Mouse (Mus musculus): ENCODE measurements around the gene Hcrtr1.

The Hcrtr1 gene

GRCm38 (mm10) chr4:130139214-130139492 lies at the start of gene Hcrtr1:
Gene Hcrtr1, minus strand, starts transcription at chr4:130139359.
- DNase-seq, result no peak

DNA sequence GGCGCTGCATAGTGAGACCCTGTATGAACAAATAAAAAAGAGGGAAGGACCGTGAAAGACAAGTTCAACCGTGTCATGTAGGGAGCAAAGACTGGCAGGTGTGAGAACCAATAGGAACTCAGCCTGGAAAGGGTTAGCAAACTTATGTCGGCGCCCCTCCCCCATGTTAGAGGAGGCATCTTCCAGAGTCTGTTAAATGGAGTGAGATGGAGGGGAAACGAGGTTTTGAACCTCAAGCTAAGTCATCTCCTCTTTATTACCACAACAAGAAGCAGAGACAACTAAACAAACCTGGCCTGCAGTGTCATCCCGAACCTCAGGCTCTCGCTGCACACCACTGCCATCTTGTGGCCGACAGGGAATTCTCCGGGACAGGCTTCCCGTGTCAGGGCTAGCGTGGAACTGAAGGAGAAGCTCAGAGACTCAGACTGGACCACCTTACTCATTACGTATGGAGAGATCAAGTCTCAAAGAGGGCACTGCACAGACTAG lies 49.7 kb upstream of the Hcrtr1 start:
- DNase-seq, result peak; percentile 86

GRCm38 (mm10) chr4:130186891-130187290 lies 47.7 kb upstream of the Hcrtr1 start:
- no peak for DNase-seq

GRCm38 (mm10) chr4:130186450-130186849 lies 47.3 kb upstream of the Hcrtr1 start:
- no peak for DNase-seq

DNA sequence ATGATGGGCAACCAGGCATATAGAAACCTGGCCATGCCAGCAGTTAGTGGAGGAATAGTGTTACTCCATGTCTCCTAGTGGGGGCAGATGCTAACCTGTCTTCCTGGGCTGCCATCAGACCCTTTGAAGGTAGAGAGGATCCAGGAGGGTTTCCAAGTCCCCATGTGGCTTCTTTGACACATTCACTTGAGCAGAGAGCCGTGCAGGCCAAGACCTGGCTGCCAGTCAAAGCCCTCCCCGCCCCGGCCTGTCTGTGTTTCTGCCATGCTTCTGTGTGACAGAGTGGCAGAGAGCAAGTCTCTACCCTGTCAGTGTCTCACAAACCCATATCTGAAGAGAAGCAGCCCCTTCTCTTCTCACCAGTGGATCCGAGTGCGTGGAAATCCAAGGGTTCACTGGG lies 44.7 kb upstream of the Hcrtr1 start:
- no peak for DNase-seq

DNA sequence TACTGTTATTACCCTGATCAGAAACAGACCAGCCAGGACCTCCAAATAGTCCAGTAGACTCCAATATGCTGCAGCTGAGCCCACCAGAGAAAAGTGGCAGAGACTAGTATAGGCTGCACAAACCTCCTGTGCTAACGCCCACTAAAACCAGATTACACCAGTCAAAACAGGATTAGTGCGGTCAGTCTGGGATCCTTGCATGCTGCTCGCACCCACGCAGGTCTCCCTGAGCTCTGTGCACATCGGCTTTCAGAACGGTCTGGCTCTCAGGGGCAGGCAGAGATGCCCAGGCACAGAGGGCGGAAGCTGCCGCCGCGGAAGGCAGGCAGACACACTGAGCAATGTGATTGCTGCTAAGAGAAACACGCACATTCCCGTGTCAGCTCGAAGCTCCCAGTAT lies 43.9 kb upstream of the Hcrtr1 start:
- DNase-seq, result no peak

- no peak for DNase-seq
Observed at GRCm38 (mm10) chr4:130181886-130182285, 42.7 kb upstream of the Hcrtr1 start.

DNA sequence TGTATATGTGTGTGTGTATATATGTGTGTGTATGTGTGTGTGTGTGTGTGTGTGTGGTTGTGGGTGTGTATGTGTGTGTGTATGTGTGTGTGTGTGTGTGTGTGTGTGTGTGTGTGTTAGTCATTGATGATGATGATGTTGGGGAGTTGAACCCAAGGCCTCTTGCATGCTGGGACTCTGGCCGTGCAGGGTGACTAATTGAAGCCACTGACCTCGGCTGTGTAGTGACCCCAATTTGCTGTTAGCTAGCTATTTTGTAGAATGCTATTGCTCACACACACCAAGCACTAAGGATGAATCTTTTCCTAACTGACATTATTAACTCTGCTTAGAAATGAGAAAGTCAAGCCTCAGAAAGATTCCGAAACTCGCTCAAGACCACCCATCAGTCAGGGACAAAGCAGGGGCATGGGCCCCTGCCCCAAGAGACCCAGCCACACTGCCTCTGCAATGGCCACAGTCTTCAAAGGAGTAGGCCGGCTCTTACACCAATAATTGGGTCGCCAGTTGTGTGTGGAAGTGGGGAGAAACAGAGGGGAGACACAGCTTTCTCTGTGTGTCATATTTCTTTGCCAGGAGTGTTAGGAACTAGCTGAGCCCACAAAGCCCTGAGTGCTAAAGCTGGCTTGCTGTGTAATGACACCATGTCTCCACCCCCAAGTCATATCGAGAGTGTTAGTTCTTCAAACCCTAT lies 41.9 kb upstream of the Hcrtr1 start:
- DNase-seq, result no peak

- DNase-seq, result no peak
Observed at GRCm38 (mm10) chr4:130179876-130180275, 40.7 kb upstream of the Hcrtr1 start.

- no peak for DNase-seq
Observed at GRCm38 (mm10) chr4:130177536-130177935, 38.4 kb upstream of the Hcrtr1 start.

DNA sequence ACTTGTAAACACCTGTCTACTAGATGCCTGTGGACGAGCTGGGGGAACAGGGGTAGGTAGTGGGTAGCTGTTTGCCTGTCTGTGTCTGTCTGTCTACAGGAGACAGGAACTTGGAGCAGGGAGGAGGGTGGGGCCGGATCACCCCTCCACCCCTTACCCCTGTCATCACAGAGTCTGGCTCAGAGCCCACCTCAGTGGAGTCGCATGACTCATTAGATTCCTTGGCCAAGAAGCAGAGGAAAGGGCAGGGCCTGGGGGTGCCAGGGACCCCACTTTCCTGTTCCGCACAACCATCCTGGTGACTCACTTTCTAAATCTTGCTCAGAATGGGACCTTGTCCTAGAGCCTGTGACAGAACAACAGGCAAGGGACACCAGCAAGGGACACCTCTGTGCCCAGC lies 37.9 kb upstream of the Hcrtr1 start:
- DNase-seq, result no peak

DNA sequence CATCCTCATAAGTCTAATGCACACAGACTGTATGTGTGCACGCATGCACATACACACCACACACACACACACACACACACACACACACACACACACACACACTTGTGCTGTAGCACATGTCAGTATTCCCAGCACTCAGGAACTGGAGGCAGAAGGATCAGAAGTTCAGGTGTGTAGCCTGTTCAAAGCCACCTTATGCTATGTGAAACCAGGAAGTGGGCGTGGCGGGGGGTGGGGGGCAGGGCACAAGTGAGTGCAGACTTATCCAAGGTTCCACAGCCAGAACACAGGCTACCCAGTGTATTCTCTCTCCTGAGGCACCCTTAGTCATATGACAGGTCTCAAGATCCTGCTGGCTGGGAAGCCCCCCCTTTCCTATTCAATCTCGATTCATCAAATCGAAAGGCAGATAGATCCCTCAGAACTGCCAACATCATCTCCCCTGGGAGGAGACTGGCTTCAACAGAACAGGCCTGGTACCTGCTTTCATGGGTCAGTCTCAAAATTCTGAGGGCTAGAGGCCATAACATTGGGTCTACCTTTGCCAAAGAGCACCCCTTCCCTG lies 37.1 kb upstream of the Hcrtr1 start:
- DNase-seq, result no peak

DNA sequence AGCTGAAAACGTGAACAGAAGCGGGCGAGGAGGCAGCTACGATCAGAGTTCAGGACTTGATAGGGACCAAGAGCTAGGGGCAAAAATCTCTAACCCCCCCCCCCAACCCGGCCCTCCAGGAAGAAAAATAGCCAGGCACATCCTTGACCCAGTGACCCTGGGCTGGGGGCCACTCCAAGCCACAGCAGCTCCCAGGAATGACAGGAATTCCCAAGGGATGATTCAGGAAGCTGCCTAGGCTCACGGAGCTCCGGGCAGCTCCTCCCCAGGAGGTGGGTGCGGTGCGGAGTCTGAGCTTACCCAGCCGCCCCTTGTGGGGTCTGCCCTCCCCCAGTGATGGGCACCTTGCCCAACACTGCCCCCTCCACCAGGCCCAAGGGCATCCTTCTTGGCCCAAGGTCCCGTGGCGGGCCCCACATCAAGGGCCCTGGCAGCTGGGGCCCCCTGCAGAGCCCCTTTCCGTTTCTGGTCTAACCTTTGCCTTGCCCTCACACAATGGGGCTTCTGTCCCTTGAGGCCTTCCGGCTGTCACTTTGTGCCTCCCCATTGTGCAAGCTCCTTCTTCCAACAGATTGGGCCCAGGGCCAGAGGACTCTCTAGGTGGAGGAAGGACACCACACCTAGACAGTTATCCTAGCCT lies 36.0 kb upstream of the Hcrtr1 start, which contains the start of gene Tinagl1:
Gene Tinagl1 (minus strand): TSS at position 51 of the 640 bp plus-strand sequence.
- no peak for DNase-seq

- peak; percentile 31 for DNase-seq
Observed at GRCm38 (mm10) chr4:130174335-130175031, 35.3 kb upstream of the Hcrtr1 start.

GRCm38 (mm10) chr4:130173911-130174311 lies 34.8 kb upstream of the Hcrtr1 start:
- no peak for DNase-seq

- DNase-seq, result no peak
Observed at GRCm38 (mm10) chr4:130173060-130173822, 34.1 kb upstream of the Hcrtr1 start.

DNA sequence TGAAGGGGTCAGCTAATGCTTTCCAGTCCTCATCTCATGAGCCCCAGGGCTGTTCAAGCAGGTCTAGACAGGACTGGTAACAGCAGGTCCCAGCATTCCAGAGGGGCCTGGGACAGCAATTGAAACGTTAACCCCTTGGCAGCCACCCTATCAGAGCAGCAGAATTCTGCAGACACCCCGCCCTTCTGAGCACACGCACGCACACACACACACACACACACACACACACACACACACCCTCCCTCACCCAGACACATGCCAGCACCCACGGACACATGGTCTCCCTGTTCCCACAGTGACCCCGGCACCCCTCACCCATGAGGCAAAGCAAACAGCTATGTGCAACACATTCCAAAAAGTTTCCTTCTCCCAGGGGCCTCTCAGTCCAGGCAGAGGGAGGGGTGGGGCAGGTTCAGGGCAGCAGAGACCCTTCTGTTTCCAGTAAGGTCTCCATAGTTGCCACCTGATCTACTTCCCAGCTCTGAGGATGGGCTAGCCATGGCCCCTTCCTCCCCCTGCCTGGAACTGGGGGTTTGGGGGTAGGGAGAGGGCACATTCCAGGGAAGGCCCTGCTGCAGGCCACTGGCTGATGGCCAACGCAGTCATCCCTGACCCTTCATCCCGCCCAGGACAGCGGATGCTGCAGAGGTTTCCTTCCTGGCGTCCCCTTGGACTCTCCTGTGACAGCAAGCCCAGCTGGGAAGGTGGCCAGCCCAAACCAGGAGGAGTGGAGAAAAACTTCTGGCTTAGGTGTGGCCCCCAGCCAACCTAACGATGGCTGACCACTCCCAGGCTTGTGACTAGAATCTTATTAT lies 33.0 kb upstream of the Hcrtr1 start:
- DNase-seq, result no peak

GRCm38 (mm10) chr4:130170362-130170761 lies 31.2 kb upstream of the Hcrtr1 start:
- DNase-seq, result no peak

GRCm38 (mm10) chr4:130169411-130169971 lies 30.3 kb upstream of the Hcrtr1 start:
- no peak for DNase-seq

DNA sequence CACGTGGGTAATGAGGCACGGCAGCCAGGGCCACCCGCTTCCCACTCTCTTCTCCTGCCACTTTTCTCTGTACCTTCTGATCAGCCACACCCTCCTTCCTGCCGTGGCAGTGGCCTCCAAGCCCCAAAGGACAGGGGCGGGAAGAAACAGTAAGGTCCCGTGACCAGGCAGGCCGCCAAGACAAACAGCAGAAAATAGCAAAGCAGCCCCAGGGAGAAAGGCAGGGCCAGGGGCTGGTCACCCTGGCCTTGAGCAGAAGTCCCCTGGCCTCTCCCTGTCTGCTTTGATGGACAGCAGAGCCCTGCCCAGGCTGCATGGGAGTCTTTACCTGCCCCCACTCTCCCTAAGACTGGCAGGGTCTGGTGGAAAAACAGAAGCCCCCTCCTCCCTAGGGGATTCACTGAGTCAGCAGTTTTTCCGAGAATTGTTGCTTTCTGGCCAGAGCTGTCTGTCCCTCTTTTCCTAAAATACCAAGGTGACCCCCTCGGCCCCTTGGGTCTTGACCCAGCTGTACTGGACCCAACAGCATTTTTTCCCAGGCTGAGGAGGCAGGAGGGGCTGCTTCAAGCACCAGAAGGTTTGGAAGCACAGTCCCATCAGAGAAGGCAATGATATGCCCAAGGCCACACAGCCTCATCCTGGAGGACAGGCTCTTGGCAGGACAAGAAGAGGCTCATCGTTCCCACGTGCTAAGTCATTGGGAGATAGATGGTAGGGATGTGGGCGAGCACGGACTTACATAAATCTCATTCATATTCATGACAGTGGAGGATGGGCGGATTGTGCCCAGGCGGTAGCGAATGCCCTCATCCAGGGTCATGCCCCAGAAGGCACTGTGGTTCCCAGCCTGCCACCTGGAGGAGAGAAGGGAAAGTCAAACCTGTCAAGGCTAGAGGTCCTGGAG lies 29.4 kb upstream of the Hcrtr1 start:
- DNase-seq, result no peak

DNA sequence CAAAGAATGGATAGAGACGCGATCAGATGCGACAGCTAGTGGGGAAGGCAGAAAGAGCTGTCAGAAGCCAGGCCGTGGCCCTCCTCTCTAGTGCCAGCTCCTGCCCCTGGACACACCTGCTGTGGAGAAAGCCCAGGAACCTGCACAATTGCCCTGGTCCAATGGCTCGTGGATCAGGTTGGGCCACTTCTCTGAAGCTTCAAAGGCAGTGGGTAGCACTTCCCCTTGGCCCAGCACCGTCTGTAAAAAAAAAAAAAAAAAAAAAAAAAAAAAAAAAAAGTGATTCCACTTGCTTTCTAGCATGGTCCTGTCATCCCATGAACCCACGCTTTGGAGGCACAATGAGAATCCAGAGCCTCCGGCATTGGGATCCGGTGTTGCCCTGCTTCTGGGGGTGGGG lies 28.7 kb upstream of the Hcrtr1 start:
- DNase-seq, result no peak
